Mouse (Mus musculus): Measurements from ENCODE around the gene Apela. TPM values are rescaled to one million over a fixed set of nuclear protein-coding genes. Genes with fewer than 3 reads are reported as not detected.

The Apela gene
- total and polyA plus RNA-seq, 3 experiments = not detected

GRCm38 (mm10) chr8:65053968-65054367, 16.8 kb upstream of the Apela start:
- Histone ChIP-seq H3K36me3 (replicated peaks) (no peaks in the 10 kb centered on the region), H3K9me3 (replicated peaks) (no peaks in the 10 kb centered on the region), H3K4me3 (ENCODE audit: low read depth, low read length) (no peak overlapping the region), H3K4me1 (ENCODE audit: insufficient read depth, low read depth, low read length) (no peaks in the 10 kb centered on the region), H3K27me3 (ENCODE audit: insufficient read depth, low read length) (peaks cover 16% of the 10 kb centered on the region; the same call in 1 of the 2 replicates)
- DNase-seq (ENCODE audit: low spot score) (no peak), ATAC-seq (ENCODE audit: extremely low read depth, insufficient number of reproducible peaks, low FRiP score, poor library complexity, severe bottlenecking) (no peak)
- no peak for TF ChIP-seq GATA2 (IDR thresholded peaks at IDR 0.05; ENCODE audit: borderline replicate concordance, low read depth, low read length)
- no peak for TF ChIP-seq POLR2AphosphoS5 (IDR thresholded peaks at IDR 0.05; ENCODE audit: insufficient replicate concordance, low read depth, low read length)
- TF ChIP-seq TAL1 (conservative IDR thresholded peaks at IDR 0.05; ENCODE audit: low read depth, low read length) = no peak
- TF ChIP-seq GATA1 (IDR thresholded peaks at IDR 0.05; ENCODE audit: borderline replicate concordance, low read length) = no peak
- TF ChIP-seq CTCF (IDR thresholded peaks at IDR 0.05; ENCODE audit: low read depth, low read length) = no peak

- Histone ChIP-seq H3K4me1 (ENCODE audit: insufficient read depth, low read depth, low read length) (no peaks in the 10 kb centered on the region), H3K27me3 (ENCODE audit: insufficient read depth, low read length) (peaks cover 16% of the 10 kb centered on the region; the same call in 1 of the 2 replicates), H3K9me3 (replicated peaks) (no peaks in the 10 kb centered on the region), H3K36me3 (replicated peaks) (no peaks in the 10 kb centered on the region), H3K4me3 (ENCODE audit: low read depth, low read length) (no peak overlapping the region)
- ATAC-seq (ENCODE audit: extremely low read depth, insufficient number of reproducible peaks, low FRiP score, poor library complexity, severe bottlenecking) = no peak
- TF ChIP-seq TAL1 (conservative IDR thresholded peaks at IDR 0.05; ENCODE audit: low read depth, low read length) (no peak), CTCF (IDR thresholded peaks at IDR 0.05; ENCODE audit: low read depth, low read length) (no peak), POLR2AphosphoS5 (IDR thresholded peaks at IDR 0.05; ENCODE audit: insufficient replicate concordance, low read depth, low read length) (no peak), GATA1 (IDR thresholded peaks at IDR 0.05; ENCODE audit: borderline replicate concordance, low read length) (no peak), GATA2 (IDR thresholded peaks at IDR 0.05; ENCODE audit: borderline replicate concordance, low read depth, low read length) (no peak)
- DNase-seq (ENCODE audit: low spot score) = no peak
Measured at GRCm38 (mm10) chr8:65053554-65053953, 16.4 kb upstream of the Apela start.

GRCm38 (mm10) chr8:65047801-65048200, 10.7 kb upstream of the Apela start:
- Histone ChIP-seq H3K4me3 (ENCODE audit: low read depth, low read length) (no peak overlapping the region), H3K27me3 (ENCODE audit: insufficient read depth, low read length) (no peaks in the 10 kb centered on the region), H3K4me1 (ENCODE audit: insufficient read depth, low read depth, low read length) (no peaks in the 10 kb centered on the region), H3K36me3 (replicated peaks) (no peaks in the 10 kb centered on the region), H3K9me3 (replicated peaks) (no peaks in the 10 kb centered on the region)
- TF ChIP-seq CTCF (IDR thresholded peaks at IDR 0.05; ENCODE audit: low read depth, low read length) (no peak), POLR2AphosphoS5 (IDR thresholded peaks at IDR 0.05; ENCODE audit: insufficient replicate concordance, low read depth, low read length) (no peak), GATA1 (IDR thresholded peaks at IDR 0.05; ENCODE audit: borderline replicate concordance, low read length) (no peak)
- ATAC-seq (ENCODE audit: extremely low read depth, insufficient number of reproducible peaks, low FRiP score, poor library complexity, severe bottlenecking) (no peak), DNase-seq (ENCODE audit: low spot score) (no peak)

GRCm38 (mm10) chr8:65047193-65047592, 10.1 kb upstream of the Apela start:
- no peaks in the 10 kb centered on the region for H3K27me3 ChIP-seq (ENCODE audit: insufficient read depth, low read length)
- DNase-seq (ENCODE audit: low spot score) (no peak), ATAC-seq (ENCODE audit: extremely low read depth, insufficient number of reproducible peaks, low FRiP score, poor library complexity, severe bottlenecking) (no peak)
- no peaks in the 10 kb centered on the region for H3K9me3 ChIP-seq (replicated peaks)
- H3K4me1 ChIP-seq (ENCODE audit: insufficient read depth, low read depth, low read length) = no peaks in the 10 kb centered on the region
- no peak overlapping the region for H3K4me3 ChIP-seq (ENCODE audit: low read depth, low read length)
- no peaks in the 10 kb centered on the region for H3K36me3 ChIP-seq (replicated peaks)
- no peak for TF ChIP-seq GATA2 (IDR thresholded peaks at IDR 0.05; ENCODE audit: borderline replicate concordance, low read depth, low read length)
- no peak for TF ChIP-seq CTCF (IDR thresholded peaks at IDR 0.05; ENCODE audit: low read depth, low read length)
- no peak for TF ChIP-seq GATA1 (IDR thresholded peaks at IDR 0.05; ENCODE audit: borderline replicate concordance, low read length)
- no peak for TF ChIP-seq POLR2AphosphoS5 (IDR thresholded peaks at IDR 0.05; ENCODE audit: insufficient replicate concordance, low read depth, low read length)
- TF ChIP-seq TAL1 (conservative IDR thresholded peaks at IDR 0.05; ENCODE audit: low read depth, low read length) = no peak

- TF ChIP-seq CTCF (IDR thresholded peaks at IDR 0.05; ENCODE audit: low read depth, low read length) (no peak), GATA1 (IDR thresholded peaks at IDR 0.05; ENCODE audit: borderline replicate concordance, low read length) (no peak), POLR2AphosphoS5 (IDR thresholded peaks at IDR 0.05; ENCODE audit: insufficient replicate concordance, low read depth, low read length) (no peak), TAL1 (conservative IDR thresholded peaks at IDR 0.05; ENCODE audit: low read depth, low read length) (no peak), GATA2 (IDR thresholded peaks at IDR 0.05; ENCODE audit: borderline replicate concordance, low read depth, low read length) (no peak)
- ATAC-seq (ENCODE audit: extremely low read depth, insufficient number of reproducible peaks, low FRiP score, poor library complexity, severe bottlenecking) (no peak), DNase-seq (ENCODE audit: low spot score) (no peak)
Measured at GRCm38 (mm10) chr8:65046565-65046964, 9.4 kb upstream of the Apela start.

GRCm38 (mm10) chr8:65034136-65034535, 3.0 kb downstream of the Apela start:
- TF ChIP-seq GATA1 (IDR thresholded peaks at IDR 0.05; ENCODE audit: borderline replicate concordance, low read length) = no peak
- TF ChIP-seq POLR2AphosphoS5 (IDR thresholded peaks at IDR 0.05; ENCODE audit: insufficient replicate concordance, low read depth, low read length) = no peak
- no peak for TF ChIP-seq CTCF (IDR thresholded peaks at IDR 0.05; ENCODE audit: low read depth, low read length)
- TF ChIP-seq TAL1 (conservative IDR thresholded peaks at IDR 0.05; ENCODE audit: low read depth, low read length) = no peak
- no peak for TF ChIP-seq GATA2 (IDR thresholded peaks at IDR 0.05; ENCODE audit: borderline replicate concordance, low read depth, low read length)

More at GRCm38 (mm10) chr8:65046565-65046964, 9.4 kb upstream of the Apela start:
- no peaks in the 10 kb centered on the region for H3K4me1 ChIP-seq (ENCODE audit: insufficient read depth, low read depth, low read length)
- H3K9me3 ChIP-seq (replicated peaks) = no peaks in the 10 kb centered on the region
- no peaks in the 10 kb centered on the region for H3K27me3 ChIP-seq (ENCODE audit: insufficient read depth, low read length)
- no peaks in the 10 kb centered on the region for H3K36me3 ChIP-seq (replicated peaks)
- H3K4me3 ChIP-seq (ENCODE audit: low read depth, low read length) = no peak overlapping the region

More at GRCm38 (mm10) chr8:65034136-65034535, 3.0 kb downstream of the Apela start:
- no peak for DNase-seq (ENCODE audit: low spot score)
- Histone ChIP-seq H3K36me3 (replicated peaks) (no peaks in the 10 kb centered on the region), H3K9me3 (replicated peaks) (no peaks in the 10 kb centered on the region), H3K4me1 (ENCODE audit: insufficient read depth, low read depth, low read length) (no peaks in the 10 kb centered on the region), H3K4me3 (ENCODE audit: low read depth, low read length) (no peak overlapping the region), H3K27me3 (ENCODE audit: insufficient read depth, low read length) (peaks cover 11% of the 10 kb centered on the region)
- ATAC-seq (ENCODE audit: extremely low read depth, insufficient number of reproducible peaks, low FRiP score, poor library complexity, severe bottlenecking) = no peak

All from G1E (cell line).